Mouse (Mus musculus) embryo, embryonic 11.5 days (tissue): Measurements from ENCODE around the gene Adh7.

ENCODE experiments used
- DNase-seq: peaks from one replicate; pipeline ENCODE4 v3.0.0-alpha.2; 2012; ENCODE audit warnings: low read depth, low spot score

The Adh7 gene

GRCm38 (mm10) chr3:138224363-138224954 is 6.9 kb downstream of the Adh7 start:
- no peak for DNase-seq

- DNase-seq, result no peak
Observed at GRCm38 (mm10) chr3:138225331-138225730, 7.8 kb downstream of the Adh7 start.

GRCm38 (mm10) chr3:138225853-138226252 is 8.3 kb downstream of the Adh7 start:
- no peak for DNase-seq

- no peak for DNase-seq
Observed at GRCm38 (mm10) chr3:138226476-138226875, 8.9 kb downstream of the Adh7 start.

GRCm38 (mm10) chr3:138227082-138227481 is 9.5 kb downstream of the Adh7 start:
- no peak for DNase-seq

- DNase-seq, result no peak
Observed at GRCm38 (mm10) chr3:138227782-138228181, 10.2 kb downstream of the Adh7 start.

GRCm38 (mm10) chr3:138229448-138229847 is 11.9 kb downstream of the Adh7 start:
- DNase-seq, result no peak

GRCm38 (mm10) chr3:138230266-138230665 is 12.7 kb downstream of the Adh7 start:
- DNase-seq, result no peak

GRCm38 (mm10) chr3:138231531-138231930 is 14.0 kb downstream of the Adh7 start:
- DNase-seq, result no peak

- no peak for DNase-seq
Observed at GRCm38 (mm10) chr3:138236546-138237163, 19.1 kb downstream of the Adh7 start.

- no peak for DNase-seq
Observed at GRCm38 (mm10) chr3:138238046-138238445, 20.5 kb downstream of the Adh7 start.

- DNase-seq, result no peak
Observed at GRCm38 (mm10) chr3:138239461-138239860, 21.9 kb downstream of the Adh7 start.

GRCm38 (mm10) chr3:138240411-138240810 is 22.9 kb downstream of the Adh7 start:
- peak; percentile 16 for DNase-seq

GRCm38 (mm10) chr3:138240942-138241341 is 23.4 kb downstream of the Adh7 start:
- no peak for DNase-seq

- DNase-seq, result no peak
Observed at GRCm38 (mm10) chr3:138241371-138241770, 23.8 kb downstream of the Adh7 start.

GRCm38 (mm10) chr3:138242021-138242726 is 24.6 kb downstream of the Adh7 start:
- DNase-seq, result no peak

- DNase-seq, result no peak
Observed at GRCm38 (mm10) chr3:138242933-138243332, 25.4 kb downstream of the Adh7 start.

GRCm38 (mm10) chr3:138244338-138244874 is 26.8 kb downstream of the Adh7 start:
- DNase-seq, result no peak

- no peak for DNase-seq
Observed at GRCm38 (mm10) chr3:138246511-138247020, 29.0 kb downstream of the Adh7 start.

- no peak for DNase-seq
Observed at GRCm38 (mm10) chr3:138247241-138247640, 29.7 kb downstream of the Adh7 start.

GRCm38 (mm10) chr3:138248011-138248410 is 30.5 kb downstream of the Adh7 start:
- DNase-seq, result no peak

- DNase-seq, result no peak
Observed at GRCm38 (mm10) chr3:138248746-138249145, 31.2 kb downstream of the Adh7 start.
